Mouse (Mus musculus): ENCODE results near the gene Rars2.

Rars2 gene

GRCm38 (mm10) chr4:34639745-34640364 lies 25.1 kb downstream of the Rars2 start:
- ATAC-seq (ENCODE audit: insufficient number of reproducible peaks, low FRiP score, low TSS enrichment), result no peak

- no peak for ATAC-seq (ENCODE audit: insufficient number of reproducible peaks, low FRiP score, low TSS enrichment)
Observed at GRCm38 (mm10) chr4:34640731-34641130, 26.0 kb downstream of the Rars2 start.

DNA sequence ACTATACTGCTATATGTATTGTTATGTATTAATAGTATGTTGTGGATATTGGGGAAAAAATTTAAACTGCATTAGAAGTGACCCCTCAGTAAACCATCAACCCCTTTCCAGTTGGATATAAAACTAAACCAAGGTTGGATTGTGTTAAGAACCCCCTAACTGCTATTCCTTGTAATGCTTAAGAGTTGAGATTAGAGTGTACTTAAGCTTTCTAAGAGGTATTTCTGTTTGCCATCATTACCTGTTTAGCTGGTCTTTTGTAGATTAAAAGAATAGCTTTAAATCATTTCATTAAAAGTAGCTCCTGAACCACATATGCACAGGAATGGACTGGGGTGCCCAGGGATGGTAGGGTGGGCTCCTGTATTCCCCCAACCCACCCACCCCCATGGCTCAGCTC lies 30.0 kb downstream of the Rars2 start:
- ATAC-seq (ENCODE audit: insufficient number of reproducible peaks, low FRiP score, low TSS enrichment), result no peak

DNA sequence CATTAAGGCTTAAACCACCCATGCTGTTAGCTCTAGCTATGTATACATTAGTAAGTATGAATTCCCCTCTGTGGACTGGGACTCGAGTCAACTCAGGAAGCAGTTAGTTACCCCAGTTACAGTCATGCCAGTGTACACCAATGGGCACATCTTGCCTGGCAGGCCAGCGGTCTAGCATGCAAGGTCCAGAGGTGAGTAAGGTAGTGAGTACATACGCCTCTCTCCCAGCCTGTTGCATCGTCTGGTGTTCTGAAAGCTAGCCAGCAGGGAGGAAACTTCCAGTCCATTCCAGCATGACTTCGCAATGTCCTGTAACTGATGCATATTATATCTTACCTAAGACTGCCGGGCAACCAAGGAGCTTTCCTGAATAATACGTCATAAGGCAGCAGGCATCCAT lies 38.4 kb downstream of the Rars2 start:
- ATAC-seq (ENCODE audit: insufficient number of reproducible peaks, low FRiP score, low TSS enrichment), result no peak

- no peak for ATAC-seq (ENCODE audit: insufficient number of reproducible peaks, low FRiP score, low TSS enrichment)
Observed at GRCm38 (mm10) chr4:34656101-34656500, 41.3 kb downstream of the Rars2 start.

- ATAC-seq (ENCODE audit: insufficient number of reproducible peaks, low FRiP score, low TSS enrichment), result no peak
Observed at GRCm38 (mm10) chr4:34659012-34659411, 44.3 kb downstream of the Rars2 start.

DNA sequence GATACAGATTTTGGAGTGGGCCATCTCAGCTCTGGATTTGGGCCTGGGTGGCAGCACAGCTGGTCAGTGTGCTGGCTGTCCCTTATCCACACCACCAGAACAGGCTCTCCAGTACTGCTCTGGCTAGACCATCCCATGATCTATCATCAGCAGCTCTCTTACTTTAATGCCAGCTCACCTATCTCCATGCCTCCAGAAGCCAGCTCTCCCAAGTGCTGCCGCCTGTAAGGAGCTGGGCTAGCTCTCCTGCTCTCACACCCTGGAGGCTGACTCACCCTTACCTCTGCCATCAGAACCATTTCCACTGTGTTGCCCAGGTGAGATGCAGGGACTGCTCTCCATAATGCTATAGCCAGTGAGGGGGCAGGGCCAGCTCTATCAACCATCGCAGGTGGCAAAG lies 46.8 kb downstream of the Rars2 start:
- 0 out of 2 replicates have a peak, but pooled peaks have one; percentile 20 for ATAC-seq (ENCODE audit: insufficient number of reproducible peaks, low FRiP score, low TSS enrichment)

DNA sequence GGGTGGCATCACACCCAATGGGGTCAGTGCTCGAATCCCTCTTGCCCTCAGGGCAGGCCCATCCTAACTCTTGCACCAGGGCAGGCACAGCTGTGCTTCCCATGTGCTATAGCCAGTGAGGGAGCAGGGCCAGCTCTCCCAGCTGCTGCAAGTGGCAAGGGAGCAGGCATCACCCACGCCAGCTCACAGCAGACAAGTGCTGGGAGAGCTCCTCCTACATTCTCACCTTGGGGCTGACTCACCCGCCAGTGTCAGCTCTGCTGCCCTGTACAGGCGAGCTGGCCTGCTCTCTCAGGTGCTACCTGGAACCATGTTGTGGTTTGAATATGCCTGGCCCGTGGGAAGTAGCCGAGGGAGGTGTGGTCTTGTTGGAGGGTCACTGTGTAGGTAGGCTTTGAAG lies 47.2 kb downstream of the Rars2 start:
- ATAC-seq (ENCODE audit: insufficient number of reproducible peaks, low FRiP score, low TSS enrichment), result peak; percentile 45; the same call in 1 of the 2 replicates

- ATAC-seq (ENCODE audit: insufficient number of reproducible peaks, low FRiP score, low TSS enrichment), result no peak
Observed at GRCm38 (mm10) chr4:34667923-34668322, 53.2 kb downstream of the Rars2 start.

DNA sequence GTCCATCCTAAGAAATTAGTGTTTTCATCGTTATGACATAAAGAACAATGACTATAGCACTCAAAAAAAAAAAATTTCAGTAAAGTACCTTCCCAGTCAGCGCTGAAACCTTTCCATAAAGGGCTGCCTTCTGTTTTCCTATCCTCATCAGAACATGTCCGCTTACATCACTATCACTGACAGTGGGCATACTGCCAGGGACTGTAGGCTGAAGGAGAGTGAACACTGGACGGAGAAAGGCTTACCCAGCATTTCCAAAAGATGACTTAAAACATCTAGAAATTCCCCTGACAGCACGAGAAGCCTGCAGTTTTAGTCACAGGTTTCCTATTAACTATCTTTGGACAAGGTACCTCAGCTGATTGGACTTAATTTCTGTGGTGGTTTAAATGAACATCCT lies 59.0 kb downstream of the Rars2 start:
- ATAC-seq (ENCODE audit: insufficient number of reproducible peaks, low FRiP score, low TSS enrichment), result no peak

- no peak for ATAC-seq (ENCODE audit: insufficient number of reproducible peaks, low FRiP score, low TSS enrichment)
Observed at GRCm38 (mm10) chr4:34680530-34680929, 65.8 kb downstream of the Rars2 start.

- peak; percentile 98 for ATAC-seq (ENCODE audit: insufficient number of reproducible peaks, low FRiP score, low TSS enrichment)
Observed at GRCm38 (mm10) chr4:34686874-34687567, 72.3 kb downstream of the Rars2 start, which contains the start of gene Slc35a1. Gene Slc35a1 (minus strand): TSS chr4:34687438.

DNA sequence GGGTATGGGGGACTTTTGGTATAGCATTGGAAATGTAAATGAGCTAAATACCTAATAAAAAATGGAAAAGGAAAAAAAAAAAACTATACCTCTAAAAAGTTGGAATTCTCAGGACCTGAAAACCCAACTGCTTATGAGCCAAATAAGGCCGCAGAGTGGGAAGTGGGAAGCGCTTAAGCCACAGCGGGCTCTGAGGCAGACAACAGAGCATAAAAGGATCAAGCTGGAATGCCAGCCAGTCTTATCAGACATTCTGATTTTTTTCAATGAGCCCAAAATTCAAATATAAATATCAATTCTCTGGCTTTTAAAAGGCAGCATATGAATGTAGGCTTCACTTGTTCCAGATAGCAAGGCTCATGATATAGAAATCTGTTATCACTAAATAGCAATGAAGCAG lies 73.3 kb downstream of the Rars2 start:
- no peak for ATAC-seq (ENCODE audit: insufficient number of reproducible peaks, low FRiP score, low TSS enrichment)

GRCm38 (mm10) chr4:34701528-34701927 lies 86.8 kb downstream of the Rars2 start:
- peak; percentile 49; the same call in 1 of the 2 replicates for ATAC-seq (ENCODE audit: insufficient number of reproducible peaks, low FRiP score, low TSS enrichment)

GRCm38 (mm10) chr4:34702231-34702630 lies 87.5 kb downstream of the Rars2 start:
- ATAC-seq (ENCODE audit: insufficient number of reproducible peaks, low FRiP score, low TSS enrichment), result no peak

DNA sequence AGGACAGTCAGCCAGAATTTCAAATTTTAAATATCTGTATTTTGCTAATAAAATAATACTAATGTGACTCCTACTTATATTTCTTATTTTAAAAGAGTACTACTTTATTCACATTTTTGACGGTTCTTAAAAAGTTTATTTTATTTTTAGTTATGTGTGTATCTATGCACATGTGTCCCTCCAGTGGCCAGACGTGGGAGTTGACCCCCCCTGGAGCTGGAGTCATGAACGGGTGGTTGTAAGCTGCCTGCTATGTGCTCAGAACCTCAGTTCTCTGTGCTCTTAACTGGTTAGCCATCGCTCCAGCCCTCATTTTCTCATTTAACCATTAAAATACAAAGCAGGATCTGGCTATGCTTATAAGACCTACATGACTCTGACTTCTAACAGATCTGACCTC lies 88.3 kb downstream of the Rars2 start:
- no peak for ATAC-seq (ENCODE audit: insufficient number of reproducible peaks, low FRiP score, low TSS enrichment)

- ATAC-seq (ENCODE audit: insufficient number of reproducible peaks, low FRiP score, low TSS enrichment), result no peak
Observed at GRCm38 (mm10) chr4:34707248-34707647, 92.5 kb downstream of the Rars2 start.

GRCm38 (mm10) chr4:34708127-34708526 lies 93.4 kb downstream of the Rars2 start:
- no peak for ATAC-seq (ENCODE audit: insufficient number of reproducible peaks, low FRiP score, low TSS enrichment)
